Mouse (Mus musculus) ES-E14 (cell line): Measurements from ENCODE around the gene Rasl12. TPM values are rescaled to one million over a fixed set of nuclear protein-coding genes. Genes with fewer than 3 reads are reported as not detected.

ENCODE experiments used
- DNase-seq: peaks from one replicate; pipeline ENCODE4 v3.0.0-alpha.2; 2013; ENCODE audit warnings: low read depth, low spot score
- H3K27ac ChIP-seq: 2 replicates; pipeline ENCODE4 v1.5.1; 2012; ENCODE audit warnings: low read depth, mild to moderate bottlenecking, low read length, moderate library complexity, mixed read lengths; ENCODE audit not compliant: poor library complexity, insufficient read depth, severe bottlenecking
- H3K36me3 ChIP-seq: 2 replicates; pipeline ENCODE4 v1.6.1; 2012; ENCODE audit warnings: mild to moderate bottlenecking, low read length, moderate library complexity, mixed read lengths; ENCODE audit not compliant: control insufficient read depth, poor library complexity, insufficient read depth, severe bottlenecking
- H3K4me1 ChIP-seq, 2 experiments: fragments of 150-350 bp in 1 of 2; sonication (generic) in 1 of 2; 2 replicates each; pipeline ENCODE4 v1.6.1; 2012; ENCODE audit warnings: low read length in 2 of 2, mild to moderate bottlenecking in 1 of 2, mixed read lengths in 1 of 2; ENCODE audit not compliant: control insufficient read depth in 2 of 2, insufficient read depth in 2 of 2, poor library complexity in 1 of 2
- H3K4me3 ChIP-seq, 2 experiments: fragments of 150-350 bp in 1 of 2; sonication (generic) in 1 of 2; 2 replicates each; pipeline ENCODE4 v1.5.1; 2012; ENCODE audit warnings: low read length in 2 of 2, low read depth in 1 of 2, mild to moderate bottlenecking in 1 of 2, mixed read lengths in 1 of 2; ENCODE audit not compliant: insufficient read depth in 1 of 2, poor library complexity in 1 of 2, severe bottlenecking in 1 of 2
- H3K9ac ChIP-seq: 2 replicates; pipeline ENCODE4 v1.6.1; 2012; ENCODE audit warnings: low read depth, mild to moderate bottlenecking, low read length, mixed read lengths; ENCODE audit not compliant: poor library complexity, insufficient read depth, severe bottlenecking
- H3K9me3 ChIP-seq: fragments of 150-350 bp; sonication (generic); 2 replicates; pipeline ENCODE4 v1.6.1; 2012; ENCODE audit warnings: low read depth, mild to moderate bottlenecking, low read length; ENCODE audit not compliant: control insufficient read depth, insufficient read depth
- CHD2 ChIP-seq: IDR thresholded peaks from 2 replicates; pipeline ENCODE4 v1.6.1; 2014; ENCODE audit warnings: mild to moderate bottlenecking, low read depth, low read length, inconsistent platforms
- HCFC1 ChIP-seq: IDR thresholded peaks from 2 replicates; pipeline ENCODE4 v1.6.1; 2012; ENCODE audit warnings: low read length, inconsistent platforms, borderline replicate concordance; ENCODE audit not compliant: insufficient read depth
- MAFK ChIP-seq: IDR thresholded peaks from 2 replicates; pipeline ENCODE4 v1.6.1; 2014; ENCODE audit warnings: mild to moderate bottlenecking, low read depth, low read length, inconsistent platforms; ENCODE audit not compliant: insufficient read depth
- ZC3H11A ChIP-seq: IDR thresholded peaks from 2 replicates; pipeline ENCODE4 v1.6.1; 2012; ENCODE audit warnings: low read depth, mild to moderate bottlenecking, inconsistent platforms, low read length, borderline replicate concordance
- ZNF384 ChIP-seq: IDR thresholded peaks from 2 replicates; pipeline ENCODE4 v1.6.1; 2012; ENCODE audit warnings: low read depth, low read length, inconsistent platforms
- in situ Hi-C, 2 experiments: fragments of 600-800 bp; cut with MboI; formaldehyde crosslinking; loops; one replicate each; pipeline ENCODE4 v1.15.1; 2025; ENCODE audit warnings: low sequenced_read_pairs in 2 of 2, inconsistent platforms in 1 of 2; ENCODE audit not compliant: unreplicated experiment in 2 of 2
- total RNA-seq: library from RNA; depleted of rRNA; stranded (reverse); fragments of 300-350 nt; gene quantifications from 2 replicates; pipeline ENCODE4 v1.2.3, GENCODE M21; 2012

Gene Rasl12
- total RNA-seq, 1 experiment: 0.18 TPM

DNA sequence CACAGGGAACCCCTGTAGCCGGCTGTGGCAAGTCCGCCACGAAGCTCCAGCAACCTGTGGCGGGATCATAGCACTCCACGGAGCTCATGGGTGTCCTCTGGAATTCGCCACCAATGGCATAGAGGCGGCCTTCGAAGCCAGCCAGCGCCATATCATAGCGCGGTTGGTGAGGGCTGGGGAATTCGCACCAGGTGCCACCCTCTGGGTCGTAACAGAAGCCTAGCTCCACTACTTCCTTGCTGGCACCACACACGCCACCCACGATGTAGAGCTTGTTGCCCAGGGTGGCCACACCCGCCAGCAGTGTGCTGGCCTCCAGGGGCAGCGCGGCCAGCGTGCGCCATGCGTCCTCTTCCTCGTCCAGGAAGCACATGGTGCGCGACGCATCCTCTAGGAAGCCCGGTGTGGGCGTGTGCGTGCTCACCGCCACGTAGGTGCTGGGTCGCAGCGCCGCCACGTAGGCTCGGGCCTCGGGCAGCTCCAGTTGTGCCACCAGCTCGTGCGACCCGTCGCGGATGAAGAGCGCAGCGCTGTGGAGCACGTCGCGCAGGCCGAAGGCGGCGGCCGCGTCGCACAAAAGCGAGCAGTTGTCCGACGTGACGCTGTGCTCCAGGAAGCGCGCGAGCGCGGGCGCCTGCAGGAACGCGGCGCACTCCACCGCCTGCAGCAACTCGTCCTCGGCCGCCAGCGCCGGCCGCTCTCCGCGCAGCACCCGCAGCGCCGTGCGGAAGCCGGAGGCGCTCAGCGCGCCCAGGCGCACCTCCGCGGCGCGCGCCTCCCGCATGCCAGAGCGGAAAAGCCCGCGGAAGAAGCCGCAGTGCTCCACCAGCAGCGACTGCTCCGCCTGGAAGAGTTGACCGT is 7.3 kb upstream of the Rasl12 start:
- DNase-seq: no peak
- peak overlapping the region; percentile 58 to 61 for H3K4me3 ChIP-seq
- H3K4me1 ChIP-seq: peaks cover 0 to 3% of the 10 kb centered on the region in 2 experiments; a peak in 1 of 4 replicates
- H3K27ac ChIP-seq: no peak overlapping the region
- peak overlapping the region; percentile 20 for H3K9ac ChIP-seq
- no peaks in the 10 kb centered on the region for H3K36me3 ChIP-seq
- TF ChIP-seq ZC3H11A: no peak
- in situ Hi-C loops: no loop called here
- H3K9me3 ChIP-seq: no peaks in the 10 kb centered on the region

DNA sequence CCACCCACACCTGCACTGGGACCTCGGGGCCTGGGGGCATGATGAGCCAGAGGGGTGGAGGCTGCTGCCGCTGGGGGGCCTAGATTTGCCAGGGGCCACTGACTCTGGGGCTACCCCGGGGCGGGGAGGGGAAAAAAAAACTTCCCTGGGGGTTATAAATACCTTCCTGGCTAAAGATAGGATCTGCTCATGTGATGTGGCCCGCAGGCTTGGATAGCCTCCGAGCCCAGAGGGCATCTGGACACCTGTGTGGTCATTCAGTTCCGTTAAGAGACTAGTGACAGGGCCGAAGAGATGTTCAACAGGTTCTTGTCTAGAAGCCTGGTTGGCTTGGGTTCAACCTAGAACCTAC is 6.7 kb upstream of the Rasl12 start, which contains the start of gene Kbtbd13:
TSS of gene Kbtbd13 (minus strand) at position 40 of the 352 bp plus-strand sequence.
- no peaks in the 10 kb centered on the region for H3K9me3 ChIP-seq
- H3K27ac ChIP-seq: no peak within 1 kb of the TSS
- peaks cover 0 to 3% of the 10 kb centered on the region in 2 experiments; a peak in 1 of 4 replicates for H3K4me1 ChIP-seq
- no peaks in the 10 kb centered on the region for H3K36me3 ChIP-seq
- in situ Hi-C loops: no loop called here
- no peak for TF ChIP-seq ZNF384
- H3K4me3 ChIP-seq: peak within 1 kb of the TSS; percentile 58 to 61
- DNase-seq: no peak
- peak within 1 kb of the TSS; percentile 20 for H3K9ac ChIP-seq

DNA sequence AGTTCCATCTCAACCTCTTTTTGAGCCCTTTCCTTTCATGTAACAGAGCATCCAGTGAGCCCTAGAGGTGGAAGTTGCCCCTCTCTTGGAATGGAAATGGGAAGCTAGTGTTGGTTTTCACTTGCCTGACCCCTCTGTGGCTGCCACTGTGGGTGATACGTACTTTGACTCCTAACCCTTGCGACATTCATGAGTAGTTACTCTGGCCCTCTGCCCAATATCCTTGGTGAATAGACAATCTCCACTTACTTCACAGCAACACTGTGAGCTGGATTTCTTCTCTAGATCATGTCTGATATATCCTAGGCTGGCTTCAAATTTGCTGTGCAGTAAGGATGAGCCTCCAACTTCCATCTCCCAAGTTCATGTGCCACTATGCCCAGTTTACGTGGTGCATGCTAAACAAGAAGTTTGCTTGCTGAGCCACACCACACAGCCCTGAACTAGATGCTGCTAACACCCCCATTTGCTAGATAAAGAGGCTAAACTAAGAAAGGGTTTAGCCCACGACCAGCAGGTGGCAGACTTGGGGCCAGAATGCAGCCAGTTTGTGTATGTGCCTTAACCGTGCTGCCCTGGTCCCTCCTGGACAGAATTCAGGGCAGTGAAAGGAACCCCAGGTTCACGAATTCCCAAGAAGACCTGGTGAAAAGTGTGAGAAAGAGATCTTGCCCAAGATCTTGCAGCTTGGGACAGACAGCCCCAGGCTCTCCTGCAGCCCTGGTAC is 5.5 kb upstream of the Rasl12 start:
- Histone ChIP-seq H3K4me3 (no peak overlapping the region), H3K36me3 (no peaks in the 10 kb centered on the region), H3K9me3 (no peaks in the 10 kb centered on the region), H3K27ac (no peak overlapping the region), H3K9ac (no peak overlapping the region), H3K4me1 (peaks cover 0 to 3% of the 10 kb centered on the region in 2 experiments; a peak in 1 of 4 replicates)
- no peak for DNase-seq
- TF ChIP-seq CHD2 (no peak), MAFK (no peak), ZC3H11A (no peak)
- in situ Hi-C loops: no loop called here

DNA sequence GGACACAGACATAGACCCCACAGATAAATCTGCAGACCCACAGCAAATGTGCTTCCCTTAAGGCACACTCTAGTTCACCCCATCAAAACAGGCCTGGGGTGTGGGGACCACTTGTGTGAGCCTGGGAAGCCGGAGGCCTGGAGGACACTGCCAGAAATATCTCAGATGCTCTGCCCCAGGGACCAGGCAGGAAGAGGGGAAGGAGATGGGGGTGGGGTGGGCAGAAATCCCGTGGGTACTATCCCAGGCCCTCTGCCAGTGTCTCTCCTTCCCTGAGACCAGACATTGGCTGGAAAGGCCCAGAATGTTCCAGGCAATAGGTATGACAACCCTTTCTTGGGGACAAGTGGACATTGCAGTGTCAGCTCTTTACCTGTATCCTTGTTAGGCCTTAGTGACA is 4.7 kb upstream of the Rasl12 start:
- Histone ChIP-seq H3K27ac (no peak overlapping the region), H3K4me3 (no peak overlapping the region), H3K36me3 (no peaks in the 10 kb centered on the region), H3K9ac (no peak overlapping the region), H3K9me3 (no peaks in the 10 kb centered on the region), H3K4me1 (peaks cover 0 to 3% of the 10 kb centered on the region in 2 experiments; a peak in 1 of 4 replicates)
- no peak for TF ChIP-seq CHD2
- no peak for TF ChIP-seq MAFK
- no peak for TF ChIP-seq ZC3H11A
- in situ Hi-C loops: no loop called here
- no peak for DNase-seq

GRCm38 (mm10) chr9:65394360-65394759 is 3.9 kb upstream of the Rasl12 start:
- in situ Hi-C loops: no loop called here
- TF ChIP-seq ZNF384 (no peak), CHD2 (no peak), HCFC1 (no peak), ZC3H11A (no peak), MAFK (no peak)
- H3K9ac ChIP-seq: no peak overlapping the region
- H3K4me3 ChIP-seq: no peak overlapping the region
- DNase-seq: no peak
- H3K27ac ChIP-seq: no peak overlapping the region
- no peaks in the 10 kb centered on the region for H3K9me3 ChIP-seq
- no peaks in the 10 kb centered on the region for H3K36me3 ChIP-seq
- H3K4me1 ChIP-seq: peaks cover 0 to 3% of the 10 kb centered on the region in 2 experiments; a peak in 1 of 4 replicates
